Mouse (Mus musculus) layer of hippocampus, postnatal 25 days (tissue): ENCODE data around the gene Gm9. TPM values are rescaled to one million over a fixed set of nuclear protein-coding genes. Genes with fewer than 3 reads are reported as not detected.
"Not testable (repeated sequence)": the region's sequence is repeated elsewhere in the genome, so short reads cannot be mapped to it uniquely, and the experiment has no call there.

Experiments
- DNase-seq, 2 experiments: peaks; one replicate each; pipeline ENCODE4 v3.0.0; 2022; ENCODE audit warnings: mixed read lengths in 2 of 2, low spot score in 1 of 2; ENCODE audit errors: extremely low spot score in 1 of 2
- total RNA-seq, 2 experiments: library from RNA; stranded (reverse); gene quantifications; 2 replicates each; pipeline ENCODE4 v1.2.3; 2021

Gm9 gene
- total RNA-seq = not detected

DNA sequence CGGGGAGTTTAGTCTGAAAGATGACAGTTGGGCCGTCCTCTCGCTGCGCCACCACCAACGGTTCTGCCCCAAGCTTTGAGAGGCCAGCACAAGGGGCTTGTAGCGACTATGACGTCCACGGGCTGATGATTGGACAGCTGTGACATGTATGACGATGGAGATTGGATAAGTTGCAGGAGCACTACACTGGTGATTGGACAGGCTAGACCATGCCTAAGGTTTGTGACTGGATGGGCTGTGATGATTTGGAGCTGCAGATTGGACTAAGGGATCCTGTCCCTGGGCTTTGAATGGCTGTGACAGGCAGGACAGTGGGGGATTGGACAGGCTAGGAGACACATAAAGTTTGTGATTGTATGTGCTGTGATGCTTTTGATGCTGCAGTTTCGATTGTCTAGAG, at the start of gene Gm9:
TSS of gene Gm9 (minus strand) at position 101 of the 400 bp plus-strand sequence.
- no peak for DNase-seq

DNA sequence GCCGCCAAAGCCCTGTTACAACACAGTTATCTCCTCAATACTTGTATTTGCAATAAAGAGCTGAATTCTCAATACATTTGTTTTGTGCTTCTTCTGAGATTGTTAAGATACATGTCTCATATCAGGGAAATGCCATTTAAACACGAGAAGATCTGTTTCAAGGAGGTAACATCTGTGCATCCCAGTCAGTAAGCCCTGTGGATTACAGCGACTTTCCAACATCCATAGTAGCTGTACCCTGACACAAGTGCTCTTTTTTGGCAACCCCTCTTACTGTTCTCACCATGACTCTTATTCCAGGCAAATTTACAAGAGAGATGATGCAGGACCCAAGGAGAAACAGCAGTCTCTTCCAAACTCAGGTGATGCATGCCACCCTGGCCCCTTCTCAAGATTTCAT, 38.8 kb upstream of the Gm9 start, which contains the start of gene Rhox3a:
TSS of gene Rhox3a (plus strand) at position 301 of the 400 bp plus-strand sequence.
- DNase-seq = not testable (repeated sequence)

DNA sequence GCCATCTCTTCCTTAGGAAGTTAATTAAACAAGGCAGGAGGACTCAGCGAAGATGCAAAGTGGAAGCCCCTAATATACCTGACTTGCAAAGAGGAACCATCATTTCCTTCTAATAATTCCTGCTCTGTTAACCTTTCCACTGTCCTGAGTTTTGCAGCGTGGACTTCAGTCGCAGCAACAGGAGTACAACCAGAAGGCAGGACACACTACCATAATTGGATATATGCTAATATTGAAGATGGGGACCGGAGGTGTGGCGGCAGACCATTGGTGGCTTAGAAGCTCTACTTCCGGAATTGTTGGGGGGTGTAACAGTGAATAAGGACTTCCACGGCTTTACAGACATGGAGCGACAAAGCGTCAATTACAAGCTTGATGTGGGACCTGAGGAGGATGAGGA, 33.8 kb upstream of the Gm9 start, which contains the start of gene Rhox2a:
TSS of gene Rhox2a (plus strand) at position 301 of the 400 bp plus-strand sequence.
- not testable (repeated sequence) for DNase-seq

DNA sequence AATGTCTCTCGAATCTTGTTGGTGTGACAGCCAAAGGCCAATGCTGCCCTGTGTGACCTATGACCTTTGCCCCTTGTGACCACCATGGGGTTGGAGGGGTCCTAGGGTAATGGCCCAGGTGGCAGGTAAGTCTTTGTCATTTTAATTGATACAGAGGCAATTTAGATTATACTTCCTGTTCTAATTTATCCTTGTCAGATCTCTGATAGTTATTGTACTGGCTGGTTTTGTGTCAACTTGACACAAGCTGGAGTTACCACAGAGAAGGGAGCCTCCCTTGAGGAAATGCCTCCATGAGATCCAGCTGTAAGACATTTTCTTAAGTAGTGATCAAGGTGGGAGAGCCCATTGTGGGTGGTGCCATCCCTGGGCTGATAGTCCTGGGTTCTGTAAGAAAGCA, 11.3 kb upstream of the Gm9 start, which contains the start of gene Rhox1:
TSS of gene Rhox1 (minus strand) at position 101 of the 400 bp plus-strand sequence.
- not testable (repeated sequence) for DNase-seq

GRCm38 (mm10) chrX:37198676-37199075, 12.2 kb downstream of the Gm9 start:
- DNase-seq = no peak

DNA sequence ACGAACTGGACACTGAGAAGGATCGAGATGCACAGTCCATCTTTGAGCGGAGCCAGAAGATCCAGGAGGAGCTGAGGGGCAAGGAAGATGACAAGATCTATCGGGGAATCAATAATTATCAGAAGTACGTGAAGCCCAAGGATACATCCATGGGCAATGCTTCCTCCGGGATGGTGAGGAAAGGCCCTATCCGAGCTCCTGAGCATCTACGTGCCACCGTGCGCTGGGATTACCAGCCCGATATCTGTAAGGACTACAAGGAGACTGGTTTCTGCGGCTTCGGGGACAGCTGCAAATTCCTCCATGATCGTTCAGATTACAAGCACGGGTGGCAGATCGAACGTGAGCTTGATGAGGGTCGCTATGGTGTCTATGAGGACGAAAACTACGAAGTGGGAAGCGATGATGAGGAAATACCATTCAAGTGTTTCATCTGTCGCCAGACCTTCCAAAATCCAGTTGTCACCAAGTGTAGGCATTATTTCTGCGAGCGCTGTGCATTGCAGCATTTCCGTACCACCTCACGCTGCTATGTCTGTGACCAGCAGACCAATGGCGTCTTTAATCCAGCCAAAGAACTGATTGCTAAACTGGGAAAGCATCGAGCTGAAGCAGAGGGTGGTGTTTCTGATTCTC, 19.0 kb downstream of the Gm9 start:
- DNase-seq = peak; percentile 5 to 9

DNA sequence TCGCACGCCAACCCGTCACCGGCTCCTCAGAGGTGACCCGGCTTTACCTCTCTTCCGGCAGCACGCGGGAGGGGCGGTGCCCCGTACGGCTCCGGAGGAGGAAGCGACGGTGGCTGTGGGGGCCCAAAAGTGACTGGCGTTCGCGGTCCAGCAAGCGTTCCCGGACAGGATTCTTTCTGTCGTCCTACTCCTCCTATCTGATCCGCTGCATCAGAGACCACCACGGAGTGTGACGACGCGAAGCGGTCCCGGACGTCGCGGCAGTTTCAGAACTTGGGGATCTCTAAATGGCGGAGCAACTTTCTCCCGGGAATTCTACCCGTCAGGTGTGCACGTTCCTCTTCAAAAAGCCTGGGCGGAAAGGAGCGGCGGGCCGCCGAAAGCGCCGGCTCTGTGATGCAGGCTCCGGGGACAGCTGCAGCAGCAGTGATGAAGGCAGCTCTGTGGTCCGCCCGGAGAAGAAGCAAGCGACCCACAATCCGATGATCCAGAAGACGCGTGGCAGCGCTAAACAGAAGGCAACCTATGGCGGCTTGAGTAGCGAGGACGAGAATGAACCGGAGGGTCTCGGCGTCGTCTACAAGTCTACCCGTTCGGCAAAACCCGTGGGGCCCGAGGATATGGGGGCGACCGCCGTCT, 19.6 kb downstream of the Gm9 start, which contains the start of the genes Ndufa1 and Rnf113a1:
TSS of gene Ndufa1 (minus strand) at position 59 of the 639 bp plus-strand sequence.
TSS of gene Rnf113a1 (plus strand) at position 141 of the 639 bp plus-strand sequence.
- peak; percentile 67 to 71 for DNase-seq

- DNase-seq = no peak
These were observed 20.1 kb downstream of the Gm9 start for GRCm38 (mm10) chrX:37190755-37191104.

- not testable (repeated sequence) for DNase-seq
These were observed 26.4 kb downstream of the Gm9 start for GRCm38 (mm10) chrX:37184401-37184800.

GRCm38 (mm10) chrX:37168742-37169141, 42.1 kb downstream of the Gm9 start, which contains the start of gene Akap14:
TSS of gene Akap14 (minus strand) at chrX:37168842.
- DNase-seq = no peak

- DNase-seq = peak in 1 of 2 experiments; percentile 7
These were observed 43.8 kb downstream of the Gm9 start for GRCm38 (mm10) chrX:37167085-37167484.

DNA sequence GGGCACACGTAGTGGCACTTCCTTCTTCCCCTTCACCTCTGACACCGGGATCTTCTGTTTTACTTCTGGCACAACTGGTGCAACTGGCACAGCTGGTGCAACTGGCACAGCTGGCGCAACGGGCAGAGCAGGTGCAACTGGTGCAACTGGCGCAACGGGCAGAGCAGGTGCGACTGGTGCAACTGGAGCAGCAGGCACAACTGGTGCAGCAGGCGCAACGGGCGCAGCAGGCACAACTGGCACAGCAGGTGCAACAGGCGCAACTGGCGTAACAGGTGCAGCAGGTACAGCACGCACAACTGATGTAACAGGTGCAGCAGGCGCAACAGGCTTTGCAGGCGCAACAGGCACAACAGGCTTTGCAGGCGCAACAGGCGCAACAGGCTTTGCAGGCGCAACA, 47.7 kb downstream of the Gm9 start:
- no peak for DNase-seq

GRCm38 (mm10) chrX:37161169-37161568, 49.7 kb downstream of the Gm9 start:
- DNase-seq = no peak

Other genes with a start within 250 kb of the Gm9 start
- 10 to 100 TPM; 50.0 to 52.9 TPM for gene Sept6, start 219.2 kb downstream of the Gm9 start, total RNA-seq
- gene Sowahd, start 162.2 kb downstream of the Gm9 start, total RNA-seq = not detected
- gene Rpl39, start 125.6 kb downstream of the Gm9 start, total RNA-seq = 100 to 1,000 TPM; 227 to 274 TPM
- 10 to 100 TPM; 16.0 to 20.3 TPM for gene Upf3b, start 100.7 kb downstream of the Gm9 start, total RNA-seq
- gene Nkap, start 84.2 kb downstream of the Gm9 start, total RNA-seq = 10 to 100 TPM; 12.1 to 17.4 TPM
- gene Akap14, start 42.2 kb downstream of the Gm9 start, total RNA-seq = not detected
- 100 to 1,000 TPM; 225 to 256 TPM for gene Ndufa1, start 19.9 kb downstream of the Gm9 start, total RNA-seq
- 1 to 10 TPM; 7.3 TPM for gene Rnf113a1, start 19.8 kb downstream of the Gm9 start, total RNA-seq
- gene Rhox1, start 11.2 kb upstream of the Gm9 start, total RNA-seq = not detected
- not detected for gene Rhox2a, start 33.9 kb upstream of the Gm9 start, total RNA-seq
- gene Rhox3a, start 38.9 kb upstream of the Gm9 start, total RNA-seq = not detected
- gene Rhox4a, start 54.3 kb upstream of the Gm9 start, total RNA-seq = not detected
- not detected for gene Rhox3a2, start 169.0 kb upstream of the Gm9 start, total RNA-seq
- gene Rhox4a2, start 179.8 kb upstream of the Gm9 start, total RNA-seq = not detected
- gene Rhox2b, start 201.0 kb upstream of the Gm9 start, total RNA-seq = not detected
- gene Rhox4b, start 221.5 kb upstream of the Gm9 start, total RNA-seq = not detected
- gene Rhox2c, start 242.6 kb upstream of the Gm9 start, total RNA-seq = not detected
- not detected for gene Rhox3c, start 247.5 kb upstream of the Gm9 start, total RNA-seq